Mouse (Mus musculus) neural tube, embryonic 12.5 days (tissue): ENCODE results near the gene Rpl22. TPM values are rescaled to one million over a fixed set of nuclear protein-coding genes. Genes with fewer than 3 reads are reported as not detected.

Experiments used
- ATAC-seq: fragments of 200-750 bp; cut with Nextera tagmentation; 2 replicates; pipeline ENCODE4 v1.8.0; 2017; ENCODE audit warnings: low read depth, mild to moderate bottlenecking, moderate TSS enrichment, moderate library complexity; ENCODE audit not compliant: low FRiP score
- H3K27ac ChIP-seq: fragments of 300-500 bp; sonication (generic); 2 replicates; pipeline ENCODE4 v1.5.1; 2016
- H3K27me3 ChIP-seq: fragments of 300-500 bp; sonication (generic); replicated peaks from 2 replicates; pipeline ENCODE4 v1.6.1; 2016; ENCODE audit warnings: mild to moderate bottlenecking
- H3K36me3 ChIP-seq: fragments of 300-500 bp; sonication (generic); 2 replicates; pipeline ENCODE4 v1.6.1; 2016; ENCODE audit warnings: mild to moderate bottlenecking
- H3K4me1 ChIP-seq: fragments of 300-500 bp; sonication (generic); 2 replicates; pipeline ENCODE4 v1.6.1; 2016
- H3K4me2 ChIP-seq: fragments of 300-500 bp; sonication (generic); replicated peaks from 2 replicates; pipeline ENCODE4 v1.6.1; 2016; ENCODE audit warnings: mild to moderate bottlenecking
- H3K4me3 ChIP-seq: fragments of 300-500 bp; sonication (generic); 2 replicates; pipeline ENCODE4 v1.5.1; 2016
- H3K9ac ChIP-seq: fragments of 300-500 bp; sonication (generic); 2 replicates; pipeline ENCODE4 v1.6.1; 2016; ENCODE audit warnings: mild to moderate bottlenecking
- H3K9me3 ChIP-seq: fragments of 300-500 bp; sonication (generic); 2 replicates; pipeline ENCODE4 v1.6.1; 2016; ENCODE audit warnings: mild to moderate bottlenecking
- WGBS: fragments of 180-500 bp; shearing (Covaris S2); methylation state at CpG from one replicate; pipeline ENCODE4 v1.1.7; 2016; 5-methylcytosine and 5-hydroxymethylcytosine counted together
- polyA plus RNA-seq: library from polyadenylated mRNA; unstranded; fragments of >200 nt; fragmentation: Nextera tagmentation; extraction: Ambion mirVana; gene quantifications from 2 replicates; pipeline ENCODE4 v1.2.1, GENCODE M21; 2016

The Rpl22 gene
- polyA plus RNA-seq, 1 experiment from 2014 or later: 255 TPM

DNA sequence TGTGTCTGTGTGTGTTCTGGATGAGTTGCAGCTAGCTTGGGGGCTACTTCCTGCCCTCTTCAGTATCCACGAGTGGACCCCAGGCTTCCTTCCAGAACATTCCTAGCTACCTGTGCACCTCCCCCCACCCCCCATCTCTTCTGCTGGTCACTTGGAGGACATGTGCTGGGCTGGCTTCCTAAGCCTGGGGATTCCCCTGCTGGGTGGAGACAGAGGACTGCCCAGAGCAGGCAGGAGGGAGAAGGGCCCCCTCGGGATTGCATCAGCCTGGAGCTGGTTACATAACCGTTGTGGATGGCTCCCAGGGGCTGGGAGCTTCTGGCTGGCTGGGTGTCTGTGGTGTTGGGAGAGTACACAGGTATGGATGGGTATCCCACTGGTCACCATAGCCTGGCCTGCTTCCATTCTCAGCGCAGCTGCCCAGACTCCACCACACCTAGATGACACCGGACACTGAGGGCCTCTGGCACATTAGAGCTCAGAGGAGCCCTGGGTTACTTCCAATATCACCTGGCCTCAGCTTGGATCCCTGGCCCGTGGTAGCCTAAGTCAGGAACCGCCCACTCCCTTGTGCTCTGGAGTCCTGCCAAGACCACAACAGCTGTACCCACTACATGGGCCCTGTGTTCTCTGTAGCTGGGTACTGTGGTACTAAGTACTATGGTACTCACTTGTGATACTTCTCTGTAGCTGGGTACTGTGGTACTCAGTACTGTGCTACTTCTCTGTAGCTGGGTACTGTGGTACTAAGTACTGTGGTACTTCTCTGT is 19.8 kb downstream of the Rpl22 start:
- H3K9me3 ChIP-seq: no peaks in the 10 kb centered on the region
- H3K9ac ChIP-seq: no peak overlapping the region
- peaks cover 11% of the 10 kb centered on the region for H3K4me1 ChIP-seq
- no peak overlapping the region for H3K4me2 ChIP-seq
- no peak for ATAC-seq
- H3K36me3 ChIP-seq: no peaks in the 10 kb centered on the region
- no peak overlapping the region for H3K4me3 ChIP-seq
- peaks cover 48% of the 10 kb centered on the region for H3K27me3 ChIP-seq
- WGBS: 59% methylated on average over 7 of the region's 7 CpGs
- H3K27ac ChIP-seq: no peak overlapping the region

DNA sequence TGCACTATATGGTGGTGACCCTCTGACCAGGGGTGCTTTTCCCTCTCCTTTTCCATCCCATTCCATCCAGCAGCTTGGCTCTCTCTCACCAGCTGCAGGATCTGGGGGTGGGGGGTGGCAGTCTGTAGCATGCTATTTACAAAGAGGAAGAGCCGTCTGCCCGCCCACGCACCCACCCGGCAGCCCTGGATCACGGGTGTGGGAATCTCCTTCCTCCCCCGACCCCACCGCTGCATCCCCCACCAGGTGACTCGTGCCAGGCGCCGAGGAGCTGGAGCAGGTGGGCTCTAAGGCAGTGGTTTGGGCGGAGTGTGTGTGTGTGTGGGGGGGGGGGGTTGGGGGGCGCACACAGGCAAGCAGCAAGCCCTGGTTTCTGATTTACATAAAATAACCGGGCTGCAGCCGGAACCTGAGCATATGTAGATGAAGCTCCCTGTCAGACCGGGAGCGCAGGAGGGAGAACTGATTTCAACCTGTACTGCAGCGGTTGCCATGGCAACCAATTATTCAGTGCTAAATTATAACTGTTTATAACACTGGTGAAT is 24.4 kb downstream of the Rpl22 start:
- 0 out of 2 replicates have a peak, but pooled peaks have one; percentile 23 for ATAC-seq
- peak overlapping the region; percentile 46 for H3K4me2 ChIP-seq
- H3K4me1 ChIP-seq: peaks cover 23% of the 10 kb centered on the region
- no peaks in the 10 kb centered on the region for H3K9me3 ChIP-seq
- H3K9ac ChIP-seq: 0 out of 2 replicates have a peak overlapping the region, but pooled peaks have one; percentile 9
- 0 out of 2 replicates have a peak overlapping the region, but pooled peaks have one; percentile 16 for H3K4me3 ChIP-seq
- H3K27ac ChIP-seq: peak overlapping the region; percentile 51; the same call in 1 of the 2 replicates
- WGBS: 7% methylated on average over 16 of the region's 17 CpGs
- peaks cover 47% of the 10 kb centered on the region for H3K27me3 ChIP-seq
- H3K36me3 ChIP-seq: no peaks in the 10 kb centered on the region

DNA sequence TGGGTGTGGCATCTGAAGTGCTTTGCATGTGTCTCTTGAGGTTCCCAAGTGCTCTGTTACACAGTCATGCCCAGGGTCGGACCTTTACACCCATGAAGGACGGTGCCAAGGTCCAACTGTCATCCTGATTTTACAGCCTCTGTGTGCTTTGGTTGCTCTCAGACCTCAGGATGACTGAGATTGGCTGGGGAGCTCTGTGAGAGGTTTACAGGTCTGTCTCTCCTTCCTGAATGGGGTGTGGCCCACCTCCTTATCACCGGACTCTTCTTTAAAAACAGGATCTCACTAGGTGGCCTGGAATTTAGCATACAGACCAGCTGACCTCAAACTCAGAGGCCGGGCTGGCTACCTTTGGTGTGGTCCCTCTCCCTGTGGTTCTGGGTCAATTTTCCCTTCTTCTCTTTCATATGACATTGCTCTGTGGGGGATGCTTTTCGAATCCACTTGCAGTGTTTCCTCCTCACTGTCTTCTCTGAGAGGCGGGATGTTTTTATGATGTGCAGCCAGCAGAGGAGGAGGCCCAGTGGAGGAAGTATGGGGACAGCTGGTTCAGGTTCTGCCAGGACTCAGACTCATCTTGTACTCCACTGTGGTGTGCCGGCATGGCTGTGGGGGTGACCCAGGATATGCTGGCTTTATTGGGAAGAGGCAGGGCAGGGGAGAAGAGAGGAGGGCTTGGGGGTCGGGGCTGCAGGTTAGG is 25.3 kb downstream of the Rpl22 start:
- Histone ChIP-seq H3K4me3 (no peak overlapping the region), H3K27me3 (peaks cover 43% of the 10 kb centered on the region), H3K4me2 (no peak overlapping the region), H3K9ac (no peak overlapping the region), H3K27ac (no peak overlapping the region), H3K4me1 (peaks cover 23% of the 10 kb centered on the region), H3K36me3 (no peaks in the 10 kb centered on the region), H3K9me3 (no peaks in the 10 kb centered on the region)
- WGBS: 22% methylated on average over 8 of the region's 8 CpGs
- ATAC-seq: no peak

DNA sequence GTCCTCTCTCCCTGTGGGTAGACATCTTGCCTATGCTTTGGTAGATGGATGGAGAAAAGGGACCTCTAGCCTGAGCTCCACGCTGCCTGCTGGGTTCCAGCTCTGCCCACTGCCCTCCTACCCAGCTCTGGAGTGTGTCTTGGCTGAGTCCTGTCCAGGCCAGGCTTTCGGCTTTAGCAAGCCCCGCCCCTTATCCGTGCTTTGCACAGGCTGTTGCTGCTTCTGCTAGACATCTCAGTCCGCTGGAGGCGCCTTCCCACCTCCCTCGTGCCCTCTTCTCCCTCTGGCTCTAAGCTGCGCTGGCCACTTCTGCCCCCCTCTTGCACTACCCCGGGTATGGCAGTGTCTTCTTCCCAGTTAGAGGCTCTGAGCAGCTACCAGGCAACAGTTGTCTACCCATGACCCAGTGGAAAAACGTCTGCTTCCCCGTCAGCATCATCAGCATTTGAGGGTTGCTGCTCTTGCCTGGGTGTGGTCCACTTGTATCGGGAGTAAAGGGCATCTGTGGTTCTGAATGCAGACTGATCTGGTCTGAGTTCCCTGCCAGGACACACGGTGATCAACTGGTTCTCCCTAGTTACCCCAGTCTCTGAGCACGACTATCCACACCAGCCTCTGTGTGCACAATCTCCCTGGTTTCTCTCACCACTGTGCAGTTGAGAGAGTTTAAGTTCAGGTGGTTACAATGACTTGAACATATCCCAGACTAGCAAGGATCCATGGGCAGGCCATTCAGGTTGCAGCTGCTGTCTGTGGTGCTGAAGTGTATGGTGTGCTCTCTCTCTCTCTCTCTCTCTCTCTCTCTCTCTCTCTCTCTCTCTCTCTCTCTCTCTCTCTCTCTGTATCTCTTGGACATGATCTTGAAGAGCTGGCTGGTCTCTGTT is 26.1 kb downstream of the Rpl22 start:
- Histone ChIP-seq H3K36me3 (no peaks in the 10 kb centered on the region), H3K4me3 (no peak overlapping the region), H3K9me3 (no peaks in the 10 kb centered on the region), H3K27me3 (peaks cover 40% of the 10 kb centered on the region), H3K4me2 (no peak overlapping the region), H3K4me1 (peaks cover 23% of the 10 kb centered on the region), H3K9ac (no peak overlapping the region), H3K27ac (no peak overlapping the region)
- WGBS: 12% methylated on average over 14 of the region's 14 CpGs
- ATAC-seq: no peak

DNA sequence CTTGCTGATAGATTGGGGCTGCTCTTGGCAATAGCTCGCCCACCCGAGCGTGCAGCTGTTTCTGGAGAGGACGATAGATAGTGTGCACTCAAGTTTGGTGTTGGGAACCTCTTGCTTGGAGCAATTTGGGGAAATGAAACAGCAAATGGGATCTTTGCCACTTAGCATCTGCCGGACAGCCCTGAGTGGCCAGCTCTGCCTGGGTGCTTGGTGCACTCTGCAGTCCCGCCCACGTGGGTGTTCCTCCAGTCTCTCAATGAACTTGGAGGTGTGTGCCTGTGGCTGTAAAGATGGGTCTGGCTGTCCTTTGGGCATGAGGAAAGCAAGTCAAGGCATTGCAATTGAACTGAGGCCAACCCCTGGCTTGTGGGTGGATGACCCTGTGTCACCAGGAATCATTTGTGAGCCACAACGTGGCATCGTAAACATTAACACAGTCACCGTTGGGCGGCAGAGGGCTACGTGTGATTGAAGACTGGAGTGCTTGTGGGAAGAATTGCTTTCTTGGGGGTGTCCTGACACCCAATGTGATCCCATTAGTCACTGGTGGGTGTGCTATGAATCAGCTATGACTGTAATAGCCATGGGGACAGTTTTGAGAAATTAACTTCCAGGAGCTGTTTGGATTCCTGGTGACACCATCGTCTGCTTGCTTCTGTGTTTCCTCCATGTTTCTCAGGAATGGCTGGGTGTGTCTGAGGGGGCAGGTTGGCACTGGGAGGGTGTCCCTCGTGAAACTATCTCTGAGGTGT is 28.5 kb downstream of the Rpl22 start:
- Histone ChIP-seq H3K4me1 (peaks cover 23% of the 10 kb centered on the region), H3K4me3 (no peak overlapping the region), H3K9ac (no peak overlapping the region), H3K9me3 (no peaks in the 10 kb centered on the region), H3K27me3 (peaks cover 25% of the 10 kb centered on the region), H3K27ac (no peak overlapping the region), H3K4me2 (no peak overlapping the region), H3K36me3 (no peaks in the 10 kb centered on the region)
- 67% methylated on average over 14 of the region's 14 CpGs for WGBS
- ATAC-seq: no peak

DNA sequence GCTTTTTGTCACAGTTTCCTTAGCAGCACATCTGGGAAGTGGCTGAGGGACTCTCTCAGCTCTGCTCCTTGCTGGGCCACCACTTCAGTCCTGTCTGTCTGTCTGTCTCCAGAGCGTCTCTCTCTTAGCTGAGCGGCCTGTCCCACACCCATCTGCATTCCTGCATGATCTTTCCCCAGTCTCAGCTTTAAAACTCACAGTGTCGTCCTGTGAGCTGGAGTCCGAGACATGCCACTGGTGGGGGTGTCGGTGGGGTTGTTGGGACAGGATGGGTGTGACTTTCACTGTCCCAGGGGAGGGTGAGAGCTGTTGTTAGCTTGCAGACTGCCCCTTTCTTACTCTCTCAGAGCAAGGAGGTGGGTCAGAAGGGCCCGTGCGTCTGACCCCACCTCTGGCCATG is 30.1 kb downstream of the Rpl22 start:
- no peak overlapping the region for H3K27ac ChIP-seq
- H3K4me2 ChIP-seq: no peak overlapping the region
- peaks cover 29% of the 10 kb centered on the region for H3K27me3 ChIP-seq
- H3K9me3 ChIP-seq: no peaks in the 10 kb centered on the region
- H3K4me3 ChIP-seq: no peak overlapping the region
- no peak for ATAC-seq
- H3K9ac ChIP-seq: no peak overlapping the region
- peaks cover 12% of the 10 kb centered on the region for H3K4me1 ChIP-seq
- no peaks in the 10 kb centered on the region for H3K36me3 ChIP-seq
- 82% methylated on average over 7 of the region's 7 CpGs for WGBS

- Histone ChIP-seq H3K36me3 (no peaks in the 10 kb centered on the region), H3K9ac (no peak overlapping the region), H3K27me3 (peaks cover 25% of the 10 kb centered on the region), H3K9me3 (no peaks in the 10 kb centered on the region), H3K4me2 (no peak overlapping the region), H3K4me1 (peaks cover 7% of the 10 kb centered on the region), H3K4me3 (no peak overlapping the region), H3K27ac (no peak overlapping the region)
- no peak for ATAC-seq
- 4% methylated on average over 11 of the region's 11 CpGs for WGBS
Measured at GRCm38 (mm10) chr4:152359700-152360099, 34.2 kb downstream of the Rpl22 start.

- H3K4me2 ChIP-seq: peak overlapping the region; percentile 53
- no peaks in the 10 kb centered on the region for H3K9me3 ChIP-seq
- H3K27me3 ChIP-seq: peaks cover 25% of the 10 kb centered on the region
- no peak overlapping the region for H3K9ac ChIP-seq
- H3K27ac ChIP-seq: no peak overlapping the region
- peak; percentile 63; the same call in 1 of the 2 replicates for ATAC-seq
- peaks cover 16% of the 10 kb centered on the region for H3K4me1 ChIP-seq
- 0 out of 2 replicates have a peak overlapping the region, but pooled peaks have one; percentile 7 for H3K4me3 ChIP-seq
- H3K36me3 ChIP-seq: no peaks in the 10 kb centered on the region
- 1% methylated on average over 24 of the region's 24 CpGs for WGBS
Measured at GRCm38 (mm10) chr4:152360855-152361254, 35.3 kb downstream of the Rpl22 start.

- H3K9me3 ChIP-seq: no peaks in the 10 kb centered on the region
- peaks cover 16% of the 10 kb centered on the region for H3K4me1 ChIP-seq
Measured at GRCm38 (mm10) chr4:152362180-152362579, 36.6 kb downstream of the Rpl22 start.

GRCm38 (mm10) chr4:152365228-152365627 is 39.7 kb downstream of the Rpl22 start:
- WGBS: 51% methylated on average over 7 of the region's 7 CpGs
- Histone ChIP-seq H3K4me1 (peaks cover 16% of the 10 kb centered on the region), H3K36me3 (no peaks in the 10 kb centered on the region), H3K9me3 (no peaks in the 10 kb centered on the region), H3K9ac (no peak overlapping the region), H3K4me3 (no peak overlapping the region), H3K27ac (no peak overlapping the region), H3K4me2 (no peak overlapping the region), H3K27me3 (peaks cover 12% of the 10 kb centered on the region)
- no peak for ATAC-seq

More at GRCm38 (mm10) chr4:152362180-152362579, 36.6 kb downstream of the Rpl22 start:
- Histone ChIP-seq H3K9ac (no peak overlapping the region), H3K4me2 (no peak overlapping the region), H3K27me3 (peaks cover 25% of the 10 kb centered on the region), H3K27ac (no peak overlapping the region), H3K36me3 (no peaks in the 10 kb centered on the region), H3K4me3 (no peak overlapping the region)
- no peak for ATAC-seq
- WGBS: 70% methylated on average over 9 of the region's 9 CpGs

- Histone ChIP-seq H3K36me3 (no peaks in the 10 kb centered on the region), H3K4me1 (no peaks in the 10 kb centered on the region), H3K4me3 (no peak overlapping the region), H3K9ac (no peak overlapping the region), H3K9me3 (no peaks in the 10 kb centered on the region), H3K27ac (no peak overlapping the region), H3K4me2 (no peak overlapping the region), H3K27me3 (no peaks in the 10 kb centered on the region)
- ATAC-seq: no peak
- WGBS: 89% methylated on average over 17 of the region's 17 CpGs
Measured at GRCm38 (mm10) chr4:152382528-152383252, 57.1 kb downstream of the Rpl22 start.
